Mouse (Mus musculus) limb, embryonic 10.5 days (tissue): ENCODE measurements around the gene Eaf2. TPM values are rescaled to one million over a fixed set of nuclear protein-coding genes. Genes with fewer than 3 reads are reported as not detected.

Experiments
- DNase-seq: peaks from one replicate; pipeline ENCODE4 v3.0.0-alpha.2; 2017; ENCODE audit warnings: low spot score
- H3K27ac ChIP-seq: fragments of 300-500 bp; sonication (generic); 2 replicates; pipeline ENCODE4 v1.5.1; 2016; ENCODE audit warnings: mild to moderate bottlenecking
- H3K27me3 ChIP-seq: fragments of 300-500 bp; sonication (generic); 2 replicates; pipeline ENCODE4 v1.6.1; 2016; ENCODE audit warnings: low read depth, mild to moderate bottlenecking; ENCODE audit not compliant: poor library complexity, severe bottlenecking
- H3K36me3 ChIP-seq: fragments of 300-500 bp; sonication (generic); 2 replicates; pipeline ENCODE4 v1.6.1; 2016; ENCODE audit warnings: mild to moderate bottlenecking, moderate library complexity
- H3K4me1 ChIP-seq: fragments of 300-500 bp; sonication (generic); 2 replicates; pipeline ENCODE4 v1.6.1; 2016
- H3K4me3 ChIP-seq: fragments of 300-500 bp; sonication (generic); 2 replicates; pipeline ENCODE4 v1.5.1; 2016; ENCODE audit warnings: mild to moderate bottlenecking, moderate library complexity
- H3K9me3 ChIP-seq: fragments of 300-500 bp; sonication (generic); replicated peaks from 2 replicates; pipeline ENCODE4 v1.6.1; 2016; ENCODE audit warnings: mild to moderate bottlenecking
- WGBS: fragments of 180-500 bp; shearing (Covaris S2); methylation state at CpG from one replicate; pipeline ENCODE4 v1.1.7; 2016; 5-methylcytosine and 5-hydroxymethylcytosine counted together
- polyA plus RNA-seq: library from polyadenylated mRNA; unstranded; fragments of >200 nt; fragmentation: Nextera tagmentation; extraction: Ambion mirVana; gene quantifications from 2 replicates; pipeline ENCODE4 v1.2.1, GENCODE M21; 2016

Gene Eaf2
- polyA plus RNA-seq, 1 experiment from 2014 or later = 1.1 TPM

DNA sequence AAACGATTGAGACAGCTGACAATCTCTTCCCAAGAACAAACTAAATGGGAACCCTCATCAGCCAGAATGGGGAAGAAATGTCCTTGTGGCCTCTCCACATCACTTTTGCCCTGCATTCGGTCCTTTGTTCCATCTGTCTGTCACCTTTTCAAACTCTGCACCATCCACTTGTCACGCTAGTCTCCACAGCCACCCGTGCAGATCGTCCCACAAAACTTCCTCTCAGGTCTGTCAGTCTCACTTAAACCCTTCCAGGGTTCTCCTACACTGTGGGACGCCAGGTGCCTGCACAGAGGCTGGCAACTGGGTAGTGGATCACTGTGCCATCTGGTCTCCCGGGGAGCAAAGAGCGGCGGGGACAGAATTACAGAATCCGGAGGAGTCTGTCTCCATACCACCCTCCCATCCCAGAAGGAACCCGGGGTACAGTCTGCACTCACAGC lies 47.2 kb downstream of the Eaf2 start:
- Histone ChIP-seq H3K36me3 (peaks cover 20% of the 10 kb centered on the region), H3K4me1 (peaks cover 11% of the 10 kb centered on the region), H3K9me3 (no peaks in the 10 kb centered on the region), H3K4me3 (peak overlapping the region; percentile 84), H3K27ac (peak overlapping the region; percentile 92), H3K27me3 (peaks cover 18% of the 10 kb centered on the region)
- 6% methylated on average over 11 of the region's 11 CpGs for WGBS
- DNase-seq = no peak

DNA sequence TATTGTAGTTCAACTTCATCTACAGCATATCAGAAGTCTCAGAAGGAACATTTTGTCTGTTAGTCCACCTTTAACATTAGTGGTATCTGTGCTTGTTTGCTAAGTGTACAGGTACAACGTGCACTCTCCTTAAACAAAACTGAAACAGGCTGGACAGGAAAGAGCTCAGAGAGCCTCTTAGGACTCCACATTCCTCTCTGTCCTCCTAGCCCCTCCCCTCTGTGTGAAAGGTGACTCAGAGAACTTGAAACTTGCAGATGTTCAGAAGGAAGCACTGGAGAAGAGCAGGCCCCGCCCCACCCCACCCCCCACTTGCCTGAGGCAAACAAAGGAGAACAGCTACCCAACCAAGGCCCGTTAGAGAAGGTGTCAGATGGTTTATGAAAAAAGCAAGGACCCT lies 53.3 kb downstream of the Eaf2 start:
- H3K27ac ChIP-seq = no peak overlapping the region
- H3K27me3 ChIP-seq = peaks cover 2% of the 10 kb centered on the region; the same call in 1 of the 2 replicates
- WGBS = 9% methylated on average over 3 of the region's 3 CpGs
- H3K9me3 ChIP-seq = no peaks in the 10 kb centered on the region
- peaks cover 5% of the 10 kb centered on the region for H3K4me1 ChIP-seq
- no peaks in the 10 kb centered on the region for H3K36me3 ChIP-seq
- H3K4me3 ChIP-seq = no peak overlapping the region
- no peak for DNase-seq

DNA sequence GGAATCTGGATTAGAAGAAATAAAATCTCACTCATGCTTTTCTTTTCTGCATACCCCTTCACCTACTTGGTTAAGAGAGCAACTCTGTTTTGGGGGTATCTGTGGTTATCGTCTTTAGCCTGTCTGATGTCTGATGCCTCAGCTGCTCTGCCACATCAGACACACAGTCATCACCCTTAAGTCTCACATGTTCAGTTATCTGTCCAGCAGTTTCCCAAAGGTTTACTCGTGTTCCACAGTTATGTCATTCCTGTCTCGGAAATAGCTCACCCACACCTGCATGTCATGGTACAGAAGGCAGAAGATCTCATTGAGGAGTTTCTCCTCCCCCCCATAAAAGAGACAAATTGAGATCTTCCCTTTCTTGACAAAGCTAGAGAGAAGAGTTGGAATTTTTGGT lies 54.1 kb downstream of the Eaf2 start:
- H3K36me3 ChIP-seq = no peaks in the 10 kb centered on the region
- H3K27me3 ChIP-seq = no peaks in the 10 kb centered on the region
- H3K4me3 ChIP-seq = no peak overlapping the region
- no peak for DNase-seq
- 84% methylated on average over 3 of the region's 3 CpGs for WGBS
- peaks cover 5% of the 10 kb centered on the region for H3K4me1 ChIP-seq
- H3K27ac ChIP-seq = no peak overlapping the region
- no peaks in the 10 kb centered on the region for H3K9me3 ChIP-seq

DNA sequence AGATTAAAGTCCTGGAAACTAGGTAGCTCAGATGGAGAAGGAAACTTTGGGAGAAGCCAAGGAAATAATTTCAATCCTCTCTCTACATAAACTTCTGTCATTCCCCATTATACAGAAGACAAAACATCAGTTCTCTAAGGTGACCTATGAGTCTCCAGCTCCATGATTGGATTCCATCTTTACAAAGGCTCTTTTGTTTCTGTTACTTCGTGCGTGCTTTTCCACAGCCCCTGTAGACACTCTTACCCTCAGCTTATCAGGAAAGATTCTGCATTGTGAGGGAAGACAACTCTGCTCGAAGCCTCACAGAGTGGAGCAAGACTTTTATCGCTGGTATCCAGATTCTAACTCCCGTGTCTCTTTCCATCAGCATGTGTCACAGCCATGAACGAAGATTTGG lies 54.8 kb downstream of the Eaf2 start:
- no peak overlapping the region for H3K4me3 ChIP-seq
- no peaks in the 10 kb centered on the region for H3K27me3 ChIP-seq
- H3K36me3 ChIP-seq = no peaks in the 10 kb centered on the region
- H3K9me3 ChIP-seq = no peaks in the 10 kb centered on the region
- no peak overlapping the region for H3K27ac ChIP-seq
- no peak for DNase-seq
- H3K4me1 ChIP-seq = peaks cover 5% of the 10 kb centered on the region
- WGBS = 91% methylated on average over 6 of the region's 6 CpGs

DNA sequence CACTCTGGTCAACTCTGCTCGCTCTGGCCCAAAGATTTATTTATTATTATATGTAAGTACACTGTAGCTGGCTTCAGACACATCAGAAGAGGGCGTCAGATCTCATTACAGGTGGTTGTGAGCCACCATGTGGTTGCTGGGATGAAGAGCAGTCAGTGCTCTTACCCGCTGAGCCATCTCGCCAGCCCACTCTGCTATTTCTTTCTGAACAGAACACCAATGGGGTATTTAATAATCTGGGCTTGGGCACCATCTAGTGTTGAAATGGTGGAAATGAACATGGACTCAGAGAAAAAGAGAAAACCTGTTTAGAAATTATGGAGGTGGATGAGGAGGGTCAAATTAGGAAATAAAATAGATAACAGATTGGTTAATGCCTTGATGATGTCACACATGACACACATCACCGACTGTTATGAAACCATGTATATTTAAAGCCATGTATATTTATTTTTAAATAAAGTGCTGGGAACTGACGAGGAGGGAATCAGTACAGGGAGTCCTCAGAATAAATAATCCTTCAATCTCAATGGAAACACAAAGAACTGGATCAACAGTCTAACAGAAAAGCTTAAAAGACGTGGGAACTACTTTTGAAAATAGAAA lies 57.4 kb downstream of the Eaf2 start:
- H3K27ac ChIP-seq = no peak overlapping the region
- no peaks in the 10 kb centered on the region for H3K9me3 ChIP-seq
- H3K4me3 ChIP-seq = no peak overlapping the region
- H3K4me1 ChIP-seq = peaks cover 5% of the 10 kb centered on the region
- H3K27me3 ChIP-seq = no peaks in the 10 kb centered on the region
- H3K36me3 ChIP-seq = no peaks in the 10 kb centered on the region
- peak; percentile 51 for DNase-seq
- WGBS = 23% methylated on average over 7 of the region's 7 CpGs

DNA sequence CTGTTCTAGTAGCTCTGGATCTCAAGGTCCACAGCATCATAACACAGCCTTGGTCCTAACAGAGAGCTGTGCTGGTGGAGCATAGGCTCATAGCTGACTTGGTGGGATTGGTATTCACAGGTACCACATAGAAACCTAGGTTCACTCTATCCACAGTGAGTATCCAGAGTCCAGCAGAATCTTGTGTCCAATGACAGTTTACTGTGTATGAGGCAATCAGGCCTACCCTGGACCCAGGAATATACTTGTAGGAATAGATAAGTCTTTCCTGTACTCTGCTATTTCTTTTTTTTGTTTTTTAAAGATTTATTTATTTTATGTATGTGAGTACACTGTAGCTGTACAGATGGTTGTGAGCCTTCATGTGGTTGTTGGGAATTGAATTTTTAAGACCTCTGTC lies 57.9 kb downstream of the Eaf2 start:
- Histone ChIP-seq H3K4me1 (peaks cover 5% of the 10 kb centered on the region), H3K4me3 (no peak overlapping the region), H3K27ac (no peak overlapping the region), H3K27me3 (no peaks in the 10 kb centered on the region), H3K36me3 (no peaks in the 10 kb centered on the region), H3K9me3 (no peaks in the 10 kb centered on the region)
- no peak for DNase-seq

DNA sequence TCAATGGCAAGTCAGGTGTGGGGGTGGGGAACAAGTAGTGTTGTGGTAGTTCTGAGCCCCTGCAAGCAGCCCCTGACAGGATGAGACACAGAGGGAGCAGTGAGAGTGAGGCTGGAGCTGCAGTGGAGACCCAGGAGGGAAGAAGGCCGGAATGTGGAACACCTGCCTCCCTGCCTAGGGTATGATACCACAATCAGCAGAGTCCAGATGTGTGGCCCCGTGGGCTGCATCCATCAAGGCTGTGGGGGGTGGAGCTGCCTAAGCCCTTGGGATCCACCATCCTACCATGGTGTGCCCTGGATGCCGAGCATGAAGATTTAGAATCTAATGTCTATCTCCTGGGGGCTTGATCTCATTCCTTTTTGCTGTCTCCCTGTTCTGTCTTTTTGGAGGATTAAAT lies 61.1 kb downstream of the Eaf2 start:
- no peak overlapping the region for H3K4me3 ChIP-seq
- H3K9me3 ChIP-seq = no peaks in the 10 kb centered on the region
- 62% methylated on average over 3 of the region's 3 CpGs for WGBS
- H3K27ac ChIP-seq = no peak overlapping the region
- no peaks in the 10 kb centered on the region for H3K36me3 ChIP-seq
- H3K27me3 ChIP-seq = no peaks in the 10 kb centered on the region
- H3K4me1 ChIP-seq = no peaks in the 10 kb centered on the region
- DNase-seq = no peak

DNA sequence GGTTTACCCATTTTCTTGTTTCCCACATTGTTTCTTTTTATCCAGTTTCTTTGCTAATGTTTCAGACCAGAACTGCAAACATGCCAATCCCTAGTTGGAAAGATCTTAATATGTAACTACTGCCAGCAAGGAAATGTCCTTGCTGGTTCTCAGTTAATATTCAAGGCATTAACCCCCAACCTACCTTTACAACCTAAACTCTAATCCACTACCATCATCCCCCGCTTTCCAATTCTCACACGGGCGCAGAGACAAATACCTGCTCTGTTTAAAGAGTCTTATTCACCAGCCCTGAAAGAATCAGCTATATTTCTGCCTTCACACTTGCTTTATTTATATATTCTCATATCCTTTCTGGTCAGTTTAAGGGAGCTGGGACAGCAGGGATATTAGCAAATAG lies 66.2 kb downstream of the Eaf2 start:
- Histone ChIP-seq H3K4me3 (no peak overlapping the region), H3K27me3 (no peaks in the 10 kb centered on the region), H3K9me3 (no peaks in the 10 kb centered on the region), H3K4me1 (no peaks in the 10 kb centered on the region), H3K36me3 (no peaks in the 10 kb centered on the region), H3K27ac (no peak overlapping the region)
- DNase-seq = no peak
- 88% methylated on average over 3 of the region's 3 CpGs for WGBS

DNA sequence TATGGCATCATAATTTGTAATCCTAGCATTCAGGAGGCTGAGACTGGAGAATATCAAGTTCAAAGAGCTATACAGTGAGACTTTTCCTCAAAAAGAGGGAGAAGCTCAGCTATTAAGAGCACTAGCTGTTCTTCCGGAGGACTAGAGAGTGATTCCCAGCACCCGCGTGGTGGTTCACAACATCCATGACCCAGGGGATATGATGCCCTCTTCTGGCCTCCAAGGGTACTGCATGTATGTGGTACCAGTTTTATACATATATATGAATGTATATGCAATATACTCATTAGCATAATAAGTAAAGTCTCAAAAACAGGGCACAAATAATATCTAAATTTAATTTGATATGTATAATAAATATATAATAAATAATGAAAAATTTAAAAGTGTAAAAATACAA lies 72.4 kb downstream of the Eaf2 start:
- no peaks in the 10 kb centered on the region for H3K36me3 ChIP-seq
- no peaks in the 10 kb centered on the region for H3K9me3 ChIP-seq
- no peak for DNase-seq
- 89% methylated on average over 3 of the region's 3 CpGs for WGBS
- no peak overlapping the region for H3K4me3 ChIP-seq
- H3K4me1 ChIP-seq = no peaks in the 10 kb centered on the region
- no peak overlapping the region for H3K27ac ChIP-seq
- no peaks in the 10 kb centered on the region for H3K27me3 ChIP-seq

DNA sequence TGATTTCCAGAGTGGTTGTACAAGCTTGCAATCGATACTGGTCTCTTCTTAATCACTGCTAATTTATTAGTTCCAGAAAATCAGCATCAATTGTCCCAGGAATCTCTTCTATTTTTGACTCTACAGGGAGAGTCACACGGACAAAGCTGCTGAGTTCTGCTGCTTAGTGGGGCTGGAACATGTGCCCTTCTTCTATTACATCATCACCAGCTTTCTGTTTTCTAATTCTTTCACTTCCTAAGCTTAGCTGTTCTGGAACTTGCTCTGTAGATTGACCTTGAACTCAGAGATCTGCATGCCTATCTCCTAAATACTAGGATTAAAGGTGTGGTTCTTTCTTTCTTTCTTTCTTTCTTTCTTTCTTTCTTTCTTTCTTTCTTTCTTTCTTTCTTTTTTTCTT lies 76.5 kb downstream of the Eaf2 start:
- H3K4me3 ChIP-seq = no peak overlapping the region
- DNase-seq = no peak
- no peaks in the 10 kb centered on the region for H3K27me3 ChIP-seq
- no peaks in the 10 kb centered on the region for H3K9me3 ChIP-seq
- no peak overlapping the region for H3K27ac ChIP-seq
- H3K36me3 ChIP-seq = no peaks in the 10 kb centered on the region
- WGBS = 90% methylated on average over 2 of the region's 2 CpGs
- no peaks in the 10 kb centered on the region for H3K4me1 ChIP-seq

DNA sequence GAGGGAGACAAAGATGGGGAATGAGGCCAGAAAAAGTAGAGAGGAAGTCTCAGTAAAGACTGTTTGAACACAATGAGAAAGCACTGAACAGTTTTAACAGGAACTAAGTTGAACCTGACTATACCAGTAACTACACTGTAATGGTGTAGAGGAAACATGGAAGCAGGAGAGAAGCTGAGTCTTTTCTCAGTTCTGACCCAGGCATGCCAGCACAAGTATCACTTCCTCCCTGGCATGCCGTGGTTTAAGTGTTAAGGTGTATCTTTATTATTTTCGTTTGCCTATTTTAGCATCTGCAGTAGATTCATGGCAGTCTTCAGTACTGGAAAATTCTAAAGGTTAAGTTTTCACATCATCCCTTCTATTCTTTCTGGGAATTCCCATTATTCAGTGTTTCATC lies 79.8 kb downstream of the Eaf2 start:
- WGBS = 82% methylated on average over 2 of the region's 2 CpGs
- Histone ChIP-seq H3K9me3 (no peaks in the 10 kb centered on the region), H3K4me1 (no peaks in the 10 kb centered on the region), H3K27ac (no peak overlapping the region), H3K4me3 (no peak overlapping the region), H3K36me3 (no peaks in the 10 kb centered on the region), H3K27me3 (no peaks in the 10 kb centered on the region)
- no peak for DNase-seq

DNA sequence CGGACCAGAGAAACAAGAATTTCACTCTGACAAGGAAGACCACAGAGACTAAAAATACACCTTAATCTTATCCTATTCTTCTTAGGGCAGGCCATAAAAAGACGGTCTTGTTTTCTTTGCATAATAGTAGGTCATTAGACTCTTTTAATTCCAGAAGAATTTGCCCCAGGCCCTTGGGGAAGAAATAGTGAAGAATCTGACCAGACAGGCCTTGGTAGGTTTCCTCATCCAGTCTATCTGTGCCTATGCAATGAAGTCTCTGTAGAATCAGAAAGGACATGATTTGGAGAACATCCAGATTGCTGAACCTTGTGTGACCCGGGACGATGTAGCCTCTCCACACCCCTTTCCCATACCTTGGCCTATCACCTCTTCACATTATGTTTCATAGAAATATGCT lies 84.6 kb downstream of the Eaf2 start:
- no peak overlapping the region for H3K4me3 ChIP-seq
- no peak overlapping the region for H3K27ac ChIP-seq
- WGBS = 84% methylated on average over 4 of the region's 4 CpGs

DNA sequence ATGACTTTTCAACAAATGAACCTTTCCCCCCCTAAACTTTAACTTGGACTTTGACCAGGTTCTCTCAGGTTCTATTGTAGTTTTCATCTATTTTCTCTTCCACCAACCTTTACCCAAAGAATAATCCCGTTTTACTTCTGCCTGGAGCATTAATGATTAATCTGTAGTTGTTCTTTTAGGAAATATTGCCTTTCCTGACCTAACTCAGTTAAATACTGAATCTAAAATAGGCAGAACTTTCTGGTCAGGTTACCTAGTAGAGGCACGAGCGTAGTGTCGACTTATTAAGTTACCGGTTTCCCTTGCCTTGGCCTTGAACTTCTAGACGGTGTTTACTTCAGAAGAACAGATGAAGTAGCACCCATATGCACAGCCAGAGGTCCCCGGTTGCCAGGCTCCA lies 88.3 kb downstream of the Eaf2 start:
- Histone ChIP-seq H3K9me3 (no peaks in the 10 kb centered on the region), H3K36me3 (no peaks in the 10 kb centered on the region), H3K4me3 (no peak overlapping the region), H3K4me1 (no peaks in the 10 kb centered on the region), H3K27me3 (no peaks in the 10 kb centered on the region), H3K27ac (no peak overlapping the region)
- WGBS = 94% methylated on average over 7 of the region's 7 CpGs
- DNase-seq = no peak

More for the DNA sequence above, 84.6 kb downstream of the Eaf2 start:
- Histone ChIP-seq H3K4me1 (no peaks in the 10 kb centered on the region), H3K36me3 (no peaks in the 10 kb centered on the region), H3K27me3 (no peaks in the 10 kb centered on the region), H3K9me3 (no peaks in the 10 kb centered on the region)
- DNase-seq = no peak

DNA sequence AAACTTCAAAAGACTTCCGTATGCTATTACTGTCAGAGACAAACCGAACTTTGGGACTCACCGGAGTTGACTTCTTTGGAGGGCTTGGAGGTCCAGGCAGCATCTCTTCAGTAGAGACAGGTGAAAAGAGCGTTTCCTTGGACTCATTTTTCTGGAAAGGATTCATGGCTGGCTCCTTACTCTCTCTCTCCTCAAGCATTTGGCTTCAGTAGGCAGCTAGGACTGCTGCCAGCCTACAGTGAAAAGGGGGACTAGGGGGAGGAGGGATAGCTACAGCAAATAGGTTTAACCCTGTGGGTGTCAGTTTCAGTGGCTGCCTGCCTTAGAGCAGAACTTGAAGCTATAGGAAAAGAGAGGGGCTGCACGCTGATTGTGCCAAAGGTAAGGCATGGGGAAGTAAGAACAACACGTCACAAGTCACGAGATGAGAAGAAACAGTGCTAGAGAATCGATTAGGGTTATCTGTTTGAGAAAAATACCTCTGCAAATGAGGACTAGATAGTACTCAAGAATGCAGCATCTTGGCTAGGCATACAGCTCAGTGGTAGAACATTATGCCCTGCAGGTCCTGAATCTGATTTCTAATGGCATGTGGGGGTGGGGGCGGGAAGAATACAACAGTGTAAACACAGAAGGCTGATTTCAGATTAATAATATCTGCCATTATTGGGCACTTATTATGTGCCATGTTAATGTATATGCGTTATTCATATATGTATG lies 90.0 kb downstream of the Eaf2 start, which contains the start of gene Slc15a2:
Gene Slc15a2 (minus strand): TSS at position 369 of the 720 bp plus-strand sequence.
- Histone ChIP-seq H3K4me3 (no peak within 1 kb of the TSS), H3K27ac (no peak within 1 kb of the TSS), H3K9me3 (no peaks in the 10 kb centered on the region), H3K36me3 (no peaks in the 10 kb centered on the region), H3K4me1 (no peaks in the 10 kb centered on the region), H3K27me3 (no peaks in the 10 kb centered on the region)
- 78% methylated on average over 10 of the region's 10 CpGs for WGBS
- no peak for DNase-seq
